Mouse (Mus musculus): Measurements from ENCODE around the gene Bcas3. TPM values are rescaled to one million over a fixed set of nuclear protein-coding genes. Genes with fewer than 3 reads are reported as not detected.

Bcas3 gene
- polyA plus RNA-seq, 1 experiment from 2014 or later = 16.7 TPM

GRCm38 (mm10) chr11:85638696-85639495, 285.9 kb downstream of the Bcas3 start:
- no peak overlapping the region for H3K4me3 ChIP-seq (replicated peaks)
- 44% methylated on average over 12 of the region's 12 CpGs for WGBS
- no peaks in the 10 kb centered on the region for H3K9me3 ChIP-seq
- H3K9ac ChIP-seq = no peak overlapping the region
- peak overlapping the region; percentile 3; the same call in 1 of the 2 replicates for H3K4me2 ChIP-seq
- no peak for ATAC-seq (ENCODE audit: insufficient read depth, low FRiP score, low read depth)
- no peaks in the 10 kb centered on the region for H3K36me3 ChIP-seq
- H3K27ac ChIP-seq = no peak overlapping the region
- H3K27me3 ChIP-seq (replicated peaks) = no peaks in the 10 kb centered on the region
- no peaks in the 10 kb centered on the region for H3K4me1 ChIP-seq

- Histone ChIP-seq H3K4me3 (replicated peaks) (no peak overlapping the region), H3K27me3 (replicated peaks) (no peaks in the 10 kb centered on the region), H3K27ac (peak overlapping the region; percentile 49; the same call in 1 of the 2 replicates), H3K9ac (no peak overlapping the region), H3K36me3 (no peaks in the 10 kb centered on the region), H3K4me1 (peaks cover 4% of the 10 kb centered on the region; the same call in 1 of the 2 replicates), H3K4me2 (peak overlapping the region; percentile 37), H3K9me3 (no peaks in the 10 kb centered on the region)
- ATAC-seq (ENCODE audit: insufficient read depth, low FRiP score, low read depth) = 0 out of 2 replicates have a peak, but pooled peaks have one; percentile 50
- 23% methylated on average over 5 of the region's 5 CpGs for WGBS
These were observed 287.7 kb downstream of the Bcas3 start for GRCm38 (mm10) chr11:85640659-85641058.

GRCm38 (mm10) chr11:85641486-85641885, 288.5 kb downstream of the Bcas3 start:
- Histone ChIP-seq H3K36me3 (no peaks in the 10 kb centered on the region), H3K9ac (no peak overlapping the region), H3K27ac (no peak overlapping the region), H3K4me1 (peaks cover 4% of the 10 kb centered on the region; the same call in 1 of the 2 replicates), H3K4me2 (no peak overlapping the region), H3K27me3 (replicated peaks) (no peaks in the 10 kb centered on the region), H3K4me3 (replicated peaks) (no peak overlapping the region), H3K9me3 (no peaks in the 10 kb centered on the region)
- no peak for ATAC-seq (ENCODE audit: insufficient read depth, low FRiP score, low read depth)
- 80% methylated on average over 4 of the region's 4 CpGs for WGBS

GRCm38 (mm10) chr11:85642591-85642990, 289.6 kb downstream of the Bcas3 start:
- WGBS = 57% methylated on average over 6 of the region's 6 CpGs
- Histone ChIP-seq H3K4me1 (peaks cover 4% of the 10 kb centered on the region; the same call in 1 of the 2 replicates), H3K4me3 (replicated peaks) (no peak overlapping the region), H3K36me3 (no peaks in the 10 kb centered on the region), H3K4me2 (no peak overlapping the region), H3K27ac (no peak overlapping the region), H3K27me3 (replicated peaks) (no peaks in the 10 kb centered on the region), H3K9ac (no peak overlapping the region), H3K9me3 (no peaks in the 10 kb centered on the region)
- ATAC-seq (ENCODE audit: insufficient read depth, low FRiP score, low read depth) = no peak

- 80% methylated on average over 4 of the region's 4 CpGs for WGBS
- Histone ChIP-seq H3K27me3 (replicated peaks) (no peaks in the 10 kb centered on the region), H3K27ac (no peak overlapping the region), H3K9ac (no peak overlapping the region), H3K4me3 (replicated peaks) (no peak overlapping the region), H3K9me3 (no peaks in the 10 kb centered on the region), H3K4me2 (no peak overlapping the region), H3K36me3 (no peaks in the 10 kb centered on the region), H3K4me1 (peaks cover 4% of the 10 kb centered on the region; the same call in 1 of the 2 replicates)
- no peak for ATAC-seq (ENCODE audit: insufficient read depth, low FRiP score, low read depth)
These were observed 290.1 kb downstream of the Bcas3 start for GRCm38 (mm10) chr11:85643025-85643424.

- H3K27ac ChIP-seq = peak overlapping the region; percentile 44; the same call in 1 of the 2 replicates
- no peaks in the 10 kb centered on the region for H3K9me3 ChIP-seq
- no peaks in the 10 kb centered on the region for H3K36me3 ChIP-seq
- 0 out of 2 replicates have a peak, but pooled peaks have one; percentile 45 for ATAC-seq (ENCODE audit: insufficient read depth, low FRiP score, low read depth)
- H3K4me3 ChIP-seq (replicated peaks) = no peak overlapping the region
- H3K4me1 ChIP-seq = peaks cover 4% of the 10 kb centered on the region; the same call in 1 of the 2 replicates
- no peak overlapping the region for H3K4me2 ChIP-seq
- 53% methylated on average over 10 of the region's 10 CpGs for WGBS
- H3K27me3 ChIP-seq (replicated peaks) = no peaks in the 10 kb centered on the region
- H3K9ac ChIP-seq = no peak overlapping the region
These were observed 290.6 kb downstream of the Bcas3 start for GRCm38 (mm10) chr11:85643479-85644000.

GRCm38 (mm10) chr11:85644027-85644747, 291.2 kb downstream of the Bcas3 start:
- H3K36me3 ChIP-seq = no peaks in the 10 kb centered on the region
- peaks cover 4% of the 10 kb centered on the region; the same call in 1 of the 2 replicates for H3K4me1 ChIP-seq
- ATAC-seq (ENCODE audit: insufficient read depth, low FRiP score, low read depth) = no peak
- no peaks in the 10 kb centered on the region for H3K9me3 ChIP-seq
- H3K4me3 ChIP-seq (replicated peaks) = no peak overlapping the region
- 41% methylated on average over 12 of the region's 12 CpGs for WGBS
- peak overlapping the region; percentile 44; the same call in 1 of the 2 replicates for H3K27ac ChIP-seq
- no peak overlapping the region for H3K9ac ChIP-seq
- H3K27me3 ChIP-seq (replicated peaks) = no peaks in the 10 kb centered on the region
- H3K4me2 ChIP-seq = no peak overlapping the region

- no peak; the same call in 1 of the 2 replicates for ATAC-seq (ENCODE audit: insufficient read depth, low FRiP score, low read depth)
- Histone ChIP-seq H3K27me3 (replicated peaks) (no peaks in the 10 kb centered on the region), H3K9ac (no peak overlapping the region), H3K27ac (peak overlapping the region; percentile 44; the same call in 1 of the 2 replicates), H3K4me2 (no peak overlapping the region), H3K9me3 (no peaks in the 10 kb centered on the region), H3K4me3 (replicated peaks) (no peak overlapping the region), H3K4me1 (peaks cover 4% of the 10 kb centered on the region; the same call in 1 of the 2 replicates), H3K36me3 (no peaks in the 10 kb centered on the region)
- WGBS = 73% methylated on average over 6 of the region's 6 CpGs
These were observed 291.7 kb downstream of the Bcas3 start for GRCm38 (mm10) chr11:85644748-85645060.

- Histone ChIP-seq H3K27me3 (replicated peaks) (no peaks in the 10 kb centered on the region), H3K4me2 (no peak overlapping the region), H3K27ac (no peak overlapping the region), H3K4me3 (replicated peaks) (no peak overlapping the region), H3K36me3 (no peaks in the 10 kb centered on the region), H3K9me3 (no peaks in the 10 kb centered on the region), H3K4me1 (peaks cover 4% of the 10 kb centered on the region; the same call in 1 of the 2 replicates), H3K9ac (no peak overlapping the region)
- 66% methylated on average over 7 of the region's 7 CpGs for WGBS
- ATAC-seq (ENCODE audit: insufficient read depth, low FRiP score, low read depth) = no peak
These were observed 292.3 kb downstream of the Bcas3 start for GRCm38 (mm10) chr11:85645152-85645835.

GRCm38 (mm10) chr11:85648893-85649292, 295.9 kb downstream of the Bcas3 start:
- Histone ChIP-seq H3K4me2 (no peak overlapping the region), H3K4me3 (replicated peaks) (no peak overlapping the region), H3K27me3 (replicated peaks) (no peaks in the 10 kb centered on the region), H3K9me3 (no peaks in the 10 kb centered on the region), H3K27ac (peak overlapping the region; percentile 9; the same call in 1 of the 2 replicates), H3K4me1 (peaks cover 4% of the 10 kb centered on the region; the same call in 1 of the 2 replicates), H3K36me3 (no peaks in the 10 kb centered on the region), H3K9ac (no peak overlapping the region)
- WGBS = 67% methylated on average over 3 of the region's 3 CpGs
- no peak for ATAC-seq (ENCODE audit: insufficient read depth, low FRiP score, low read depth)

- Histone ChIP-seq H3K9ac (no peak overlapping the region), H3K9me3 (no peaks in the 10 kb centered on the region), H3K4me2 (no peak overlapping the region), H3K4me1 (no peaks in the 10 kb centered on the region; the same call in 1 of the 2 replicates), H3K27me3 (replicated peaks) (no peaks in the 10 kb centered on the region), H3K36me3 (no peaks in the 10 kb centered on the region), H3K27ac (no peak overlapping the region), H3K4me3 (replicated peaks) (no peak overlapping the region)
- ATAC-seq (ENCODE audit: insufficient read depth, low FRiP score, low read depth) = no peak
- 65% methylated on average over 9 of the region's 9 CpGs for WGBS
These were observed 296.4 kb downstream of the Bcas3 start for GRCm38 (mm10) chr11:85649373-85649772.

Measured in stomach, embryonic 15.5 days (tissue).